Mouse (Mus musculus) adipocyte (in vitro differentiated cells): Measurements from ENCODE around the gene Pgghg.
"Not testable (repeated sequence)": the region's sequence is repeated elsewhere in the genome, so short reads cannot be mapped to it uniquely, and the experiment has no call there.

ENCODE experiments used
- DNase-seq: peaks from one replicate; pipeline ENCODE4 v3.0.0-alpha.2; 2016; ENCODE audit warnings: low spot score

Gene Pgghg

DNA sequence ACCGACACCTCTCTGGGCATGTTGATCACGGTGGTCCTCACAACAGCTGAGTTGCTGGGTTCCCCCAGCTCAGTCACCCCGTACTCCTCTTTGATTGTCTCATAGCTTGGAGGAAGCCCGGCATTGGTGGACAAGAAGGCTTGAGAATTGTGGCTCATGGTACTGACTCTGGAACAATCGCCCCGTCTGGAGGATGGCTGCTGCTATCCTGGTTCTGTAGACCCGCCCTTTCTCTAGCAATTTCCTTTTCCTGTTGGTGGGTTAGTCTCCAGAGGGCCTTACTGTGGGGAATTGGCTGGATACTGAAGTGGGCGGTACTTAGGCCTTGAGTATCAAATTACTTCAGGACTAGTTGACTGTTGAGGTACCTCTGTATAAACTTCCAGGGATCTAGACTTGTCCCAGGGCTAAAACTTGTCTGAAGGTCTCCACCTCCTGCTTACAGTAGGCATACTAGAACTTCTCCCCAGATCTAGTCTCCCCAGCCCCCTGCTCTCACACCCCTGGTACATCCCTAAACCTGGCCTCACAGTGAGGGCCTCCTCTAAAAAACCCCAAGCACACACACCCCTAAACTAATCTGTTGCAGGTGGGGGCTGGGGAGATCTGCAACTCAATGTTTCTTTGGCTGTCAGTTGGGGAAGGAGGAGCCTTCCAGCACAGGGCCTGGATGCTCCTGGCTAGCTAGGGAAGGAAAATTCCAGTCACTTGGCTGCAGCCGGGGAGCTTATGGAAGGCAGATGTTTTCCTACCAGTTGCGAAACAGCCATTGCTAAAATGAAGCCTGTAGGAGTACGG, 14.8 kb downstream of the Pgghg start, which contains the start of the genes Gm45717 and Ifitm2:
Gene Gm45717, minus strand, starts transcription at position 180 of the 798 bp plus-strand sequence.
Gene Ifitm2, minus strand, starts transcription at position 230 of the 798 bp plus-strand sequence.
- DNase-seq = peak; percentile 97

DNA sequence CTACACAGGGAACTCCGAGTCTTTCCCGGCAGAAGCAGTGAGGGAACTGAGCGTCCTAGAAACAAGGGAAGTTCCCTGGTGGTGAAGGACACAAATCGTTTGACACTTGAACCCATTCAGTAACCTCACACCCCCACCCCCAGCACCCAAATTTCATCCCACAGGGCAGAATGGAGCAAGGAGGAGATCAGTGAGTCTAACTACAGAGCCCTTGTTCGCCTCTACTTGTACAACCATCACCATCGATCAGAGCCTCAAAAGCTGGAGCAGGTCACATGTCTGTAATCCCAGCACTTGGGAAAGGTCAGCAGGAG, 15.3 kb downstream of the Pgghg start:
- DNase-seq = no peak

DNA sequence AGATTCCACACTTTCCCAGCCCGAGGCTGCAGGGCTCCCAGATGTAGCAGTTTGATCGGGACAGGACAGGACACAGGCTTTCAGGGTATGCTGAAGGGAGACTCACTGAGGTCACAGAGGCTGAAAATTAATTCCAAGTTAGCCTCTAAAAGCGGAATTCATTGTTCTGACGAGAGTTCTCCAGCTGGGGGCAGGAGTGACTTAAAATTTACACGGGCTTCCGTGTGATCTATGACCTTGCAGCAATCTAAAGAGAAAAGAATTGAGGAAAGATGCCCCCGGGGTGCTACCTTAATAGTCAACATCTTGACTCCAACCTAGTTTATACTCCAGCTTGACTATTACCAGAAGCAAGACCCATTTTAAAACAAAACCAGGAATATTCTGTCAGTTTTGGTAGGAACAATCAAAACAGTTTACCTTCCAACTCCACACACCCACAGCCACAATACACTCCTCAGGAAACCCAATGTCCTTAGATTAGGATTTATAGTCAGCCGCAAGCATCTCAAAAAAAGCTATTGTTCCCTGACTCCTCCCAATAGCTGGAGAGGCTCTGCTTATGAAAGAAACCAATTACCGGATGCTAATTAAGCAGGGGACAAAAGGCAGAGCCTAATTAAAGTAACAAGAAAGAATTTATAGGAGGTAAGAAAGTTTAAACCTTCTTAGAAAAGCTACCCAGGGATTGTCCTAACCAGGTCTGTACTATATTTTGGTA, 18.1 kb downstream of the Pgghg start:
- peak; percentile 73 for DNase-seq

DNA sequence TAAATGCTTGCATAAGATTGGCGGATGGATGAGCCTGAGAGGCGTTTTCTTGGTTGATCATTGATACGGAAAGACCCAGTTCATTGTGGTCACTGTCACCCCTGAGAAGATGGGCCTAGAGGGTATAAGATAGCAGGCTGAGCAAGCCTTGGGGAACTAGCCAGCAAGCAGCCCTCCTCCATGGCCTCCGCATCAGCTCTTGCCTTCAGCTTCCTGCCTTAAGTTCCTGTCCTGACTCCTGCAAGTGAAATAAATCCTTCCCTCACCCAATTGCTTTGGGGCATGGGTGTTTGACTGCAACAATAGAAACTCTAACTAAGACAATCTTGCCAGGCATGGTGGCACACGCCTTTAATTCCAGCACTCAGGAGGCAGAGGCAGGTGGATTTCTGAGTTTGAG, 18.8 kb downstream of the Pgghg start:
- DNase-seq = no peak

DNA sequence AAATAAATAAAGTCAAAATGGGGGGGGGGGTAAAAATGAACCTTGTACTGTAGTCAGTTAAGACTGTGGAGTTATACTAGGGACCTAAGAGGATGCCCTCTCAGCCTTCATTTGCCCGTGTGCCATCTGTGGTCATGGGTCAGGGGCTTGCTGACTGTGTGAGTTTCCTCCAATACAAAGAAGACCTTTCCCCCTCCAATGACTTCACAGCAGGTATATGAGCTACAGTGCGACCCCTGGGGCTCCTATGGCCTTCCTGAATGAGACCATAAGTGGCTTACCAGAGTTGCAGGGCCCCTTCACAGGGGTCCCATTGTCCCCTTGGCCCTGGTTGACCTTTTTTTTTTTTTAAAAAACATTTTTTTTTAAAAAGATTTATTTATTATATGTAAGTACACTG, 20.2 kb downstream of the Pgghg start:
- DNase-seq = no peak

DNA sequence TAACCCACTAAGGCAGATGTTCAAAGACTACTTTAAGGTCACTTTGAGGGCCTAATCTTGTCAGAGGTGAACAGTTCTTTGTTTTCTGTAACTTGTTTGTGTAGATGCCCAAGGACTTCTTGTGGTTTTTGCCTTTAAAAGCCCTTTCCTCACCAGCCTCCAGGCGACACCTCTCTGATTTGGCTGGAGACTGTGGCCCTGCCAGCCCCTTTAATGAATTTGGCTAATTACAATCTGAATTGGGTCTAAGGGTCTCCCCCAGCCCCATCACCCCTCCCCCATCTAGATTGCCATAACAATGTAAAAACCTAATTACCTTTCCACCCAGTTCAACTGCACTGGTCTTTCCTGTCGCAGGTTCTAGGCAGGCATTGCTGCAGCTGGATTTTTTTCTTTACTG, 21.5 kb downstream of the Pgghg start:
- no peak for DNase-seq

DNA sequence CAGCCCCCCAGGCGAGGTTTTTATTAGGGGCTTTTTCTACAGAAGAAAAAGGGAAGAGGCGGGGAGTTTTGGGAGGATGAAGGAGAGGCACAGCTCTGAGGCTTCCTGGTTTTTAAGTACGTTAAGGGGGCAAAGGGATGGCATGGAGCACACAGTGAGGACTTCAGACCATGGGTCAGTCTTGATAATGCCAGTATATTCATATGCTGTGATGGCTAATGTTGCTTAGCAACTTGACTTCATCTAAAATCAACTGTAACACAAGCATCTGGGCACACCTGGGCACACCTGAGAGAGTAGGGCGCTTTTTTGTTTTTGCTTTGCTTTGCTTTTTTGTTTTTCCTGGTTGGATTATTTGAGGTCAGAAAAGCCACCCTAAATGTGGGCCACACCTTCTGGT, 25.7 kb downstream of the Pgghg start, which contains the start of gene Ifitm1:
Gene Ifitm1, plus strand, starts transcription at position 301 of the 400 bp plus-strand sequence.
- DNase-seq = no peak

DNA sequence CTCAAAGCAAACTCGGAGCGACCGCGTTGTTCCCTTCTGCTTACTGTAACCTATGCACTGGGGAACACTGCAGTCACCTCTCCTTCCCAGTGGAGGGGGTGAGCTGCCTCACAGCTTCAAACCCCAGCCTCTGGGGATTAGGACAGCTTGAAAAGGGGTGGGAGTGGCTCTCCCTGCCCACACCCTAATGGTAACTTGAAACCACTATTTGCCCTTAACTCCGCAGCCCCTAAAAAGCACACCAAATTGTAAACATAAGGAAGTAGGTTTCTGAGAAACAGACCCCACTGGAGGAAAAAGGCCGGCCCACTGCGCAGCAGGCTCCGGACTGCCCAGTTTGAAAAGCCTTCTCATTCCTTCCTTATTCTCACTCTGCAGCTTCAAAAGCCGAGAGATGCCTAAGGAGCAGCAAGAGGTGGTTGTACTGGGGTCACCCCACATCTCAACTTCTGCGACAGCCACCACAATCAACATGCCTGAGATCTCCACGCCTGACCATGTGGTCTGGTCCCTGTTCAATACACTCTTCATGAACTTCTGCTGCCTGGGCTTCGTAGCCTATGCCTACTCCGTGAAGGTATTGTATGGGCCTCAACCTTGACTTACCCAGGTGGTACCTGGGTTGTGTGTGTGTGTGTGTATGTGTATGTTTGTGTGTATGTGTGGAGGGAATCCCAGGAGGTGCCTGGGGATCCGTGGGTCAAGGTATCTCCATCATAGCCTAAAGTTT, 26.8 kb downstream of the Pgghg start:
- DNase-seq = no peak

DNA sequence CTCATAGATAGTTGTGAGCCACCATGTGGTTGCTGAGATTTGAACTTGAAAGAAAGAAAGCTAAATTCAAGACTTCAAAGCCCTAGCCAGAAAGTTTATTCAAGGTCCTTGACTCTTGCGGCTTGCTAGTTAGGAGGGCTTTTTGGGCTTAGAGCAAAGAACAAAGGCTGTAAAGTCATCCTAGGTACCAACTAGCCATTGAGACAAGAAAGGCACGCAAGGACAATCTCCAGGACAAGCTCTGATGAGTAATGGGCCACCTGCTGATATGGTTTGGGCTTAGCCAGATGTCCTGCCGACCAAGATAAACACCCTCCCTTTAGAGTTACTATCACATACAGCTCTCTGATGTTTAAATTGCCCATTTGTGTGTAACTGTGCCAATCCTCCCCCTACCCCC, 27.5 kb downstream of the Pgghg start:
- not testable (repeated sequence) for DNase-seq

DNA sequence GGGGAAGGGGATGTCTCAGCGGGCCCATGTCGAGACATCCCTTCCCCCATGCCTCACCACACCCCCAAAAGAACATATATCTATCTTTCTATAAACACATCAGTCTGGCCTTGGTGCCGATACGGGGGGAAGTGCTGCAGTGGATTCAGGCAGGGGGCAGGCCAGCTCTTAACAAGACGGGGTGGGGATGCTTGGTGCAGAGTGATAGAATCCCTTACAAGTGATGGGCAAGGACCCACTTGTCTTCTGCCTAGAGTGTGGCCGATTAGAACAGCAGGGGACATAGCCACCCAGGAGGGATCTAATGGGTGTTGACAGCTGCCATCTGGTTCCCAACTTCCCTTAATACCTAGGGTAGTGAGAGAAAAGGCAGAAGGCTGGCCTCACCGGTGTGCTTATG, 29.7 kb downstream of the Pgghg start:
- DNase-seq = no peak

DNA sequence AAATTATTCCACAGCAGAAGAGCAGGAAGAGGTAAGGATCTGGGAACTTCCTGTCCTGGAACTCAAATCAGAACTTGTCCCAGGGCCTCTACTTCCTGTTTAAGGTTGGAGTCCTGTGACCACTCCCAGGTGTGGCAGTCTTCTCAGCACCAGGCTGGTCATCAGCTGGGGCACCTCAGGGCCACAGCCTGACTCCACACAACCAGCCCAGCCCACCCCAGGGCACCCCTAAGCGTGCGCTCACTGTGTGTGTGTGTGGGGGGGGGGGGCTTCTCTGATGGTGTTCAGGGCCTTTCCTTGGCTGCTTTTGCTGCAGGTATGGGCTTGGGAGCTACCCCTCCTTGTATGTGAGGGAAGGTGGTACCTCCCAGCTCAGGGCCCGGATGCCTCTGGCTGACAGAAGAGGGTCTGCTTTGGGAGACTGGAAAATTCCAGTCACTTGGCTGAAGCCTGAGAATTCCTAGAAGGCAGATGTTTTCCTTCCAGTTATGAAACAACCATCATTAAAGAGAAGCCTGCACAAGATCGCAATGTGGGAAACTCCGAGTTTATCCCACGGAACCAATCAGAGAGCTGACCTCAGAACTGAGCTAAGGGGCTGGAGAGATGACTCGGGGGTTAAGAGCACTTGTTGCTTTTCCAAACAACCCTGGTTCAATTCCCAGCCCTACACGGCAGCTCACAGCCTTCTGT, 30.4 kb downstream of the Pgghg start:
- DNase-seq = no peak

DNA sequence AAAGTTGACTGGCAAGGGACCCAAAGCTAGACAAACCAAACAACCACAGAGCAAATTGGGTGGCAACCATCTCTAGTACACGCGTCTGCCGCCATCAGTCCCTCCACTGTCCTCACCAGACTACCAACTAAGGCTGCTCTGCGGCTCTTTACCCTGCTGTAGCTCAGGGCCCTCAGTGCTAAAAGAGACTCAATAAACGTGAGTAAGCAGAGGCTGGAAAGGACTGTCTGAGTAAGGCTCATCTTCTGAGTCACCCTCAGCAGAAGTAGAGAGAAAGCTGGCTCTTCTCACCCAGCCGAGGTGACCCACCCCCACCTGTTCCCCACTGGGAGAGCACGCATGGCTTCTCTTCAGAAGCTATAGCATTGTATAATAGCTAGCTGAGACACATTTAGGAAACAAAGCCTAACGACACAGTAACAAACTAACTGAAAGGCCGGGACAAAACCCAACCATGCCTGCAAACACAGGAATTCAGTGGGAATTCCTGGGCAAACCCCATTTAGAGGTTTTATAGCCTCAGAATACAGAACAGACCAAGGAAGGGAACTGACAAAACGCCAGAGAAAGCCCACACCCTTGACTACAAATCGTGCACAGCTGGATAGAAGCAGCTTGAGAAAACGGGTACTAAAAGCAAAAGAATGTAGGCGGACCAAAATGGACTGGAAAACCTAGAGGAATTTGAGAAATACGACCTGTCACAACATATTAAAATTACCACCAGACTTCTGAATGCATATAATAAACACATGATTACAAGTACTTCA, 32.4 kb downstream of the Pgghg start:
- no peak for DNase-seq

DNA sequence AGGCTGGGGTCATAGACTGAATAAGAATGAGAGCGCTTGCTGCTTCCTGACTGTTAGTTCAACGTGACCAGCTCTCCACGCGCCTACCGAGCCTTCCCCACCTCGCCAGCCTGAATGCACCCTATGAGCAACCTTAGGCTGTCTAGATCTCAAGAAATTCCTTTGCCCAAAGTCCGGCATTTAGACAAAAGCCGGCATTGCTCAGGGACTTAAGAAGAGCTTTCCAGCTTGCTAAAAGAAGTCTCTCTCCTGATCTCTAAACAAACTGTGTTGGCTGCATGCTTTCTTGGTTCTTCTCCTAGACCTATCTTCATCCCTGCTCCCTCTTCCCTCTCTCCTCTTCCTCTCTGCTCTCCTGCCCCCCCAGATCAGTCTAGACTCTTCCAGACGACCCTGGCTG, 33.7 kb downstream of the Pgghg start:
- no peak for DNase-seq

DNA sequence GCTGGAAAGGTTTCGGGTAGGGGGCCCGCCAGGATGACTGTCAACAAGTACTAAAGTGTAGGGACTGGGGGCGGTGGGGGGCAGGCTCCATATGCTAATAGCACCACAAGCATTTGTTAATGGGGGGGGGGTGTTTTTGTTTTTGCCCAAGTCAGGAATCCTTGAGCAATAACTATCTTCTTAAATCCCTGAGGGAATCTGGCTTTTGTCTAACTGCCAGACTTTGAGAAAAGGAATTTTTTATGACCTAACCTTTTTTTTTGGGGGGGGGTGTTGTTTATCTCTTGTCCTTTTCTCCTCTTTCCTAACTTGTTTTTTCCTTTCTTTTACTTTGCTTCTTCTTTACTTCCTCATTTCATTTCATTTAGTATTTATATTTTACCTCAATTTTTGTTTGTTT, 34.3 kb downstream of the Pgghg start:
- DNase-seq = peak; percentile 76

DNA sequence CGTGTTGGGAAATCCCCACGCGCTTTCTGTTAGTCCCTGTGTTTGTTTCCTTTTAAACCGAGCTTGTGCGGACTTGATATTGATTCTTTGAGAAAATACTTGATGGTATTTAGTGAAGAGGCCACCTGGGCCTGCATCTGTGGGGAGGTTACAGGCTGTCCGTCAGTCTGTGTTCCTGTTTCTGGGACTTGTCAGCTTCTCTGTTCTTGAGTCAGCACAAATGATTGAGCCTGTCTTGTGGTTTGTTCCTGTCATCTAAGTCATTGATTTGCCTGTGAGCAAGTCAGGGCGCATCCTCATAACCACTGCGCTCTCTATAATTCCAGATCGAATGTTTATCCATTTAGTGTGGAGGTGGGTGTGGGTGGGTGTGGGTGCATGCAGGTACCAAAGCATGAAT, 35.5 kb downstream of the Pgghg start:
- not testable (repeated sequence) for DNase-seq

DNA sequence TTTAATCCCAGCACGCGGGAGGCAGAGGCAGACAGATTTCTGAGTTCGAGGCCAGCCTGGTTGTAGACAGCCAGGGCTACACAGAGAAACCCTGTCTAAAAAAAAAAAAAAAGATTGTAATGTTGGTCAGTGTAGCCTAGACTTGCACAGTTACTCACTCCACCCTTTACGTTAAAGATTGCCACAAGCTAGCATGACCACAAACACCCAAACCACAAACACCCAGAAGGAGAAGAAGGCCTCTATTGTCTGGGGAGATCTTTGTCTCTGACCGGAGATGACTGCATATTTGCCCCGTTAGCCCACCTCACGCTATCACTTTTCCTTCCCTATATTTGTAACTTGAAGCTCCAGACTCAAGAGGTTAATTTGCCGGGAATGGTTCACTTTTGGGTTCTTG, 40.5 kb downstream of the Pgghg start:
- no peak for DNase-seq

DNA sequence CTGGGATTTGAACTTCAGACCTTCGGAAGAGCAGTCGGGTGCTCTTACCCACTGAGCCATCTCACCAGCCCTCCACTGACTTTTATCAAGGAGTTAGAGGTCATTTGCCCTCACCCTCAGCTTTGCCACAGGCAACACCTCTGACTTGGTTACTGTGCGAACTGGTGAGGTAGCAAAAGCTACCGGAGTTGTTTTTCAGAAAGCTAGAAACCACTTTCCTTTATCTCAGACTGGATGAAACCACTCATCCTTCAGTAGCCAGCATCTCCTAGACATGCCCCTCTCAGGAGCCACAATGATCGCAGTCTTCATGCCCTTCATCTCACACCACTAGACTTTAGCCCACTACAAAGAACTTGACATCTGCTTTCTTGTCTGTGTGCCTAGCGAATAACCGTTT, 41.8 kb downstream of the Pgghg start:
- DNase-seq = no peak

DNA sequence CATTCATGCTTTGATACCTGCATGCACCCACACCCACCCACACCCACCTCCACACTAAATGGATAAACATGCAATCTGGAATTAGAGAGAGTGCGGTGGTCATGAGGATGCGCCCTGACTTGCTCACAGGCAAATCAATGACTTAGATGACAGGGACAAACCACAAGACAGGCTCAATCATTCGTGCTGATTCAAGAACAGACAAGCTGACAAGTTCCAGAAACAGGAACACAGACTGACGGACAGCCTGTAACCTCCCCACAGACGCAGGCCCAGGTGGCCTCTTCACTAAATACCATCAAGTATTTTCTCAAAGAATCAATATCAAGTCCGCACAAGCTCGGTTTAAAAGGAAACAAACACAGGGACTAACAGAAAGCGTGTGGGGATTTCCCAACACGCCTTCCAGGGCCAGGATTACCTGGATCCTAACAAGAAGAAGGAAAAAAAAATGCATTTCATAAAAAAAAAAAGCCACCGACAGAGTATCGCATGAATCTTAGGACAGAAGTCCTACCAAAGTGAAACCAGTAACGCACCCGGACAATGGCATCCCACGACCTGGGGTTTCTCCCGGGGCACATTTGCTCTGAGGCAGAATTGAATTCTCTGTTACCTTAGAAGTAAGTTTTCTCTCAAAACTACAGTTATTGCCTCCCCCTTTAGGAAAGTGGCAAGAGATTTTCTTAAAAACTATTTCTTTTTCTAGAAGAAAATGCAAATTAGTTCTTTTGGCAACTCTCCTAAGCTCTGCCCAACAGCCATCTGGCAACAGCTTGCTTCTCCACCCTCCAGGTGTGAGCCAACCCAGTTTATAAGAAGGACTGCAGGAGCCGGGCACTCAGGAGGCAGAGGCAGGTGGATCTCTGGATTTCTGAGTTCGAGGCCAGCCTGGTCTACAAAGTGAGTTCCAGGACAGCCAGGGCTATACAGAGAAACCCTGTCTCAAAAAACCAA, 46.3 kb downstream of the Pgghg start:
- no peak for DNase-seq

DNA sequence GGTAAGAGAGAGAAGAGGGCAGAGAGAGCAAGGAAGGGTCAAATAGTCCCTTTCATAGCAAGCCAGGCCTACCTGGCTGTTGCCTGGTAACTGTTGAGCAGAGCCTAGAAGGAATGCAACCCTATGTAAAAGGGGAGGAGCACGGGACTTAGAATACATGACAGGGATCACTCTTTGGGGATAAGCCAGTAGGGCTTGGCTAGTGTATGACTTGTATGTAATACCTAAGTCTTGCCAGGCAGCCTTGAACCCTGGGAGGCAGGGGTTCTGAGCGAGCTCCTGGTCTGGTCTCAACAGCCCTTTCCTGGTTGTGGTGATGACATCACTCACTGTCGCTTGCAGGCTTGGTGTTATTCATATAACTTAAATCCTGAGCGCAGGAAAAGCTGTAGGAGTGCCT, 47.8 kb downstream of the Pgghg start:
- no peak for DNase-seq

DNA sequence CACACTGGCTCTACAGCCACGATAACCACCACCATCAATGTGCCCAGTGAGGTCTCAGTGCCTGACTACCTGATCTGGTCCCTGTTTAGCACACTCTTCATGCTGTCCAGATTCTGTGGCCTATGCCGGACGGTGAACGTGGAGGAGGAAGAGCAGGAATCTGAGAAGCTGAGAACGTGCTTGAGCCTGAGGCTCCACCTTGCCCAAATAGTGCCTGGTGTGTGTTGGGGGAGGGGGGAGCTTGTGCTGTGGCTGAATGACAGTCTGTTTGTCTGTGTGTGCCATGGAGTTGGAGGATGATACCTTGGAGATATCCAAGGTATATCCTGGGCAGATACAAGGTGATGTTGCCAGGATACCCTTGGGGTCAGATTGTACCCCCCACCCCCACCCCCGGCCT, 49.0 kb downstream of the Pgghg start:
- no peak for DNase-seq
